Mouse (Mus musculus) spleen, adult 2 months (tissue): Measurements from ENCODE around the gene Serinc1.

Source experiments
- CTCF ChIP-seq: fragments of 200-500 bp; IDR thresholded peaks from 2 replicates; pipeline ENCODE4 v1.5.1; 2011; ENCODE audit warnings: mild to moderate bottlenecking, inconsistent platforms; ENCODE audit not compliant: insufficient read depth, insufficient read length, insufficient replicate concordance; ENCODE audit errors: extremely low read depth
- POLR2A ChIP-seq: fragments of 200-500 bp; IDR thresholded peaks from 2 replicates; pipeline ENCODE4 v1.6.1; 2011; ENCODE audit warnings: low read depth, low read length, inconsistent platforms

DNA sequence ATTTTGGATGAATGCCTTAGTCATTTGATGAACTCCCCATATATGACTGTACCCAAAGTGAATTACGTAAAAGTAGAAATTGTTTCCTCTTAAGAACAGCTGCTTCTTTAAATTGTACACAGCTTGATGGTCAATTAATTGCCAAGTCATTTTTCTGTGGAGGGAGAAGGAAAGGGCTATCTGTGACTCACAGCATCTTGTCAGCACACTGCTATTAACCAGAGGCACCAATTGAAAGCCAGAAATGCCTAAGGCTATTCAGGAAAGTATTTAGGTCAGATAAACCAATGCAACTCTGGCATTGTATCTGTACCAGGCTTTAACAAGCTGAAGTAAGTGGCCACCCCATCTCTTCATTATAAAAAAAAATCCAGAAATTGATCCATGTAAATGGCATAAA lies 21.4 kb upstream of the Serinc1 start:
- TF ChIP-seq CTCF (no peak), POLR2A (no peak)
